Mouse (Mus musculus): ENCODE measurements at regions not wholly inside any gene's neighbourhood (a gene's known extent, or its start where the extent isn't known, plus 50 kb on each side); places are given as distances from the start of the nearest gene placed in this dataset.

GRCm38 (mm10) chr8:26354516-26354915 is 235.2 kb downstream of the Gm45692 start:
- Histone ChIP-seq H3K27ac (ENCODE audit: insufficient read depth, low read depth) (no peak overlapping the region), H3K36me3 (replicated peaks in 1 of 2; ENCODE audit: control insufficient read depth in 1 of 2, insufficient read depth in 1 of 2, low read length in 1 of 2) (no peaks in the 10 kb centered on the region), H3K9ac (ENCODE audit: insufficient read depth, low read depth) (no peak overlapping the region), H3K27me3 (replicated peaks) (no peaks in the 10 kb centered on the region), H3K4me1 (ENCODE audit: control insufficient read depth in 1 of 2, insufficient read depth in 2 of 2) (peaks cover 3 to 15% of the 10 kb centered on the region in 2 experiments), H3K9me3 (replicated peaks; ENCODE audit: low read length) (no peaks in the 10 kb centered on the region), H3K4me2 (ENCODE audit: insufficient read depth, low read depth, poor library complexity, severe bottlenecking) (no peak overlapping the region), H3K4me3 (replicated peaks in 1 of 3; ENCODE audit: low read depth in 2 of 3, low read length in 2 of 3, poor library complexity in 1 of 3) (no peak overlapping the region), H3K79me2 (replicated peaks; ENCODE audit: control insufficient read depth, extremely low read depth, insufficient read depth, poor library complexity, severe bottlenecking) (no peaks in the 10 kb centered on the region)
- dilution Hi-C loops (cut with MboI; ENCODE audit: extremely low pct_ligation_motif_present, extremely low pct_unique_long_range_greater_than_20kb, low sequenced_read_pairs) = no loop called here
- no peak for TF ChIP-seq USF1 (IDR thresholded peaks at IDR 0.05; ENCODE audit: low read depth, low read length)
- no peak for TF ChIP-seq UBTF (IDR thresholded peaks at IDR 0.05; ENCODE audit: low read depth, low read length)
- TF ChIP-seq ZC3H11A (IDR thresholded peaks at IDR 0.05; ENCODE audit: low read depth, low read length) = no peak
- TF ChIP-seq CHD2 (IDR thresholded peaks at IDR 0.05; ENCODE audit: low read length) = no peak
- no peak for TF ChIP-seq USF2 (conservative IDR thresholded peaks at IDR 0.05; ENCODE audit: low read depth, low read length)
- TF ChIP-seq MAZ (IDR thresholded peaks at IDR 0.05; ENCODE audit: low read depth, low read length) = no peak
- no peak for TF ChIP-seq KAT2A (IDR thresholded peaks at IDR 0.05; ENCODE audit: insufficient replicate concordance, low read length)
- TF ChIP-seq SMC3 (IDR thresholded peaks at IDR 0.05; ENCODE audit: low read depth, low read length) = no peak
- TF ChIP-seq POLR2AphosphoS2 (IDR thresholded peaks at IDR 0.05; ENCODE audit: low read depth, low read length) = no peak
- TF ChIP-seq CHD1 (IDR thresholded peaks at IDR 0.05; ENCODE audit: low read depth, low read length) = no peak
- in situ Hi-C loops (cut with MboI; ENCODE audit: low pct_ligation_motif_present, low pct_unique_long_range_greater_than_20kb, low sequenced_read_pairs) = no loop called here
- no peak for DNase-seq (ENCODE audit: extremely low read depth)

GRCm38 (mm10) chr8:26356801-26357200 is 237.5 kb downstream of the Gm45692 start:
- Histone ChIP-seq H3K27ac (ENCODE audit: insufficient read depth, low read depth) (no peak overlapping the region), H3K27me3 (replicated peaks) (no peaks in the 10 kb centered on the region), H3K4me2 (ENCODE audit: insufficient read depth, low read depth, poor library complexity, severe bottlenecking) (no peak overlapping the region), H3K9ac (ENCODE audit: insufficient read depth, low read depth) (no peak overlapping the region), H3K79me2 (replicated peaks; ENCODE audit: control insufficient read depth, extremely low read depth, insufficient read depth, poor library complexity, severe bottlenecking) (no peaks in the 10 kb centered on the region), H3K36me3 (replicated peaks in 1 of 2; ENCODE audit: control insufficient read depth in 1 of 2, insufficient read depth in 1 of 2, low read length in 1 of 2) (no peaks in the 10 kb centered on the region), H3K4me3 (replicated peaks in 1 of 3; ENCODE audit: low read depth in 2 of 3, low read length in 2 of 3, poor library complexity in 1 of 3) (no peak overlapping the region), H3K4me1 (ENCODE audit: control insufficient read depth in 1 of 2, insufficient read depth in 2 of 2) (peaks cover 3 to 15% of the 10 kb centered on the region in 2 experiments), H3K9me3 (replicated peaks; ENCODE audit: low read length) (no peaks in the 10 kb centered on the region)
- DNase-seq (ENCODE audit: extremely low read depth) = no peak
- in situ Hi-C loops (cut with MboI; ENCODE audit: low pct_ligation_motif_present, low pct_unique_long_range_greater_than_20kb, low sequenced_read_pairs) (no loop called here), dilution Hi-C loops (cut with MboI; ENCODE audit: extremely low pct_ligation_motif_present, extremely low pct_unique_long_range_greater_than_20kb, low sequenced_read_pairs) (no loop called here)
- no peak for TF ChIP-seq CTCF (conservative IDR thresholded peaks at IDR 0.05 in 1 of 2, IDR thresholded peaks at IDR 0.05 in 1 of 2; ENCODE audit: low read depth in 2 of 2, low read length in 2 of 2)
- TF ChIP-seq MAZ (IDR thresholded peaks at IDR 0.05; ENCODE audit: low read depth, low read length) = no peak
- TF ChIP-seq GABPA (IDR thresholded peaks at IDR 0.05; ENCODE audit: insufficient replicate concordance, low read depth, low read length) = no peak
- no peak for TF ChIP-seq ETS1 (conservative IDR thresholded peaks at IDR 0.05; ENCODE audit: low read depth, low read length)
- TF ChIP-seq ELF1 (IDR thresholded peaks at IDR 0.05; ENCODE audit: low read depth, low read length) = no peak
- no peak for TF ChIP-seq UBTF (IDR thresholded peaks at IDR 0.05; ENCODE audit: low read depth, low read length)

GRCm38 (mm10) chr8:26358711-26359136 is 239.4 kb downstream of the Gm45692 start:
- no peak for DNase-seq (ENCODE audit: extremely low read depth)
- no peaks in the 10 kb centered on the region for H3K27me3 ChIP-seq (replicated peaks)
- H3K9me3 ChIP-seq (replicated peaks; ENCODE audit: low read length) = no peaks in the 10 kb centered on the region
- in situ Hi-C loops (cut with MboI; ENCODE audit: low pct_ligation_motif_present, low pct_unique_long_range_greater_than_20kb, low sequenced_read_pairs) (no loop called here), dilution Hi-C loops (cut with MboI; ENCODE audit: extremely low pct_ligation_motif_present, extremely low pct_unique_long_range_greater_than_20kb, low sequenced_read_pairs) (no loop called here)
- H3K9ac ChIP-seq (ENCODE audit: insufficient read depth, low read depth) = no peak overlapping the region
- peaks cover 3 to 15% of the 10 kb centered on the region in 2 experiments for H3K4me1 ChIP-seq (ENCODE audit: control insufficient read depth in 1 of 2, insufficient read depth in 2 of 2)
- H3K79me2 ChIP-seq (replicated peaks; ENCODE audit: control insufficient read depth, extremely low read depth, insufficient read depth, poor library complexity, severe bottlenecking) = no peaks in the 10 kb centered on the region
- TF ChIP-seq RCOR1 (conservative IDR thresholded peaks at IDR 0.05; ENCODE audit: low read depth, low read length) (no peak), SIN3A (IDR thresholded peaks at IDR 0.05; ENCODE audit: low read length) (no peak), ZNF384 (IDR thresholded peaks at IDR 0.05; ENCODE audit: low read depth, low read length) (no peak), CHD2 (IDR thresholded peaks at IDR 0.05; ENCODE audit: low read length) (no peak), BHLHE40 (IDR thresholded peaks at IDR 0.05; ENCODE audit: low read depth, low read length) (no peak), HCFC1 (IDR thresholded peaks at IDR 0.05; ENCODE audit: low read depth, low read length) (no peak), ZMIZ1 (IDR thresholded peaks at IDR 0.05; ENCODE audit: low read depth, low read length) (no peak), MAFK (IDR thresholded peaks at IDR 0.05; ENCODE audit: insufficient replicate concordance, low read length) (no peak), MYC (IDR thresholded peaks at IDR 0.05; ENCODE audit: low read depth, low read length) (no peak)
- H3K36me3 ChIP-seq (replicated peaks in 1 of 2; ENCODE audit: control insufficient read depth in 1 of 2, insufficient read depth in 1 of 2, low read length in 1 of 2) = no peaks in the 10 kb centered on the region
- no peak overlapping the region for H3K27ac ChIP-seq (ENCODE audit: insufficient read depth, low read depth)
- no peak overlapping the region for H3K4me2 ChIP-seq (ENCODE audit: insufficient read depth, low read depth, poor library complexity, severe bottlenecking)
- H3K4me3 ChIP-seq (replicated peaks in 1 of 3; ENCODE audit: low read depth in 2 of 3, low read length in 2 of 3, poor library complexity in 1 of 3) = no peak overlapping the region
